Mouse (Mus musculus): Measurements from ENCODE around the gene Dennd6a. TPM values are rescaled to one million over a fixed set of nuclear protein-coding genes. Genes with fewer than 3 reads are reported as not detected.
A peak's percentile ranks its signal among the peaks of the same experiment; 100 is the strongest.

The Dennd6a gene
- polyA plus RNA-seq, 1 experiment from 2014 or later: 38.2 TPM

GRCm38 (mm10) chr14:26626605-26627140 is 53.0 kb downstream of the Dennd6a start:
- Histone ChIP-seq H3K9me3 (no peaks in the 10 kb centered on the region), H3K36me3 (peaks cover 77% of the 10 kb centered on the region), H3K27ac (no peak overlapping the region), H3K4me3 (no peak overlapping the region), H3K4me2 (replicated peaks) (no peak overlapping the region), H3K9ac (no peak overlapping the region), H3K4me1 (no peaks in the 10 kb centered on the region), H3K27me3 (no peaks in the 10 kb centered on the region)
- ATAC-seq (ENCODE audit: insufficient number of reproducible peaks, insufficient read depth, low FRiP score, low TSS enrichment): no peak
- WGBS: 92% methylated on average over 5 of the region's 5 CpGs

DNA sequence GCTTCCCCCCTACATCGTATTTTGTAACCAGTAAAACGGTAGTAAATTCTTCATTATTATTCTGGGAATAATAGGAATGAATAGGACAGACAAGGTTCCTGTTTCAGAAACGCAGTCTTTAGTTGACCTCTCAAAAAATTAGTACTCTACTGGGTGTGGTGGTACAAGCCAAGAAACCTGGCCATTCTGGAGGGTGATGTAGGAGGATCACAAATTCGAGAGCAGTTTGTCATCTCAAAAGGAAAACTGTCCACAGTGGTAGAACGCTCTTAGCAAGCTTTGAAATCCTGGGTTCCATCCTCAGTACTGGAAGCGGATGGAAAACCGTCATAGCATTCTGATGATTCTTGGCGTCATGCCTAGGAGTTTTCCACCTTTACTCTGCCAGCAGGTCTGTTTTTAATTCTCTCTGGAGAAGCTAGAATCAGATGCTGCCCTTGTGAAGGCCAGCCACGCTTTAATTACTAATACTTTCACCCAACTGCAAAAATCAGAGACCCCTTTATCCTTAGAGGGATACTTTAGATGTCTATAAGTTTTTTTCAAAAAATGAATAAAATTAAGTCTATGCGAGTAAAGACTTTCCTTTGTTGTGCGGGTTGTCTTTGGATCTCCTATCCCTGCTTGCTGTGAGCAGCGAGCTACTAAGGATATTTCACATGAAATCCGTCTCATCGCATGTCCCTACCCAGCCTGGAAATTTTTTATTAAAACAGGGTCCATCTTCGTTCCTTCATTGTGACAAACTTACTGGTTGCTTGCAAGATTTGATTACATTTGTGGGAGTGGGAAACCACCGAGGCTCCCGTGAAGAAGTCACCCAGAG is 63.6 kb downstream of the Dennd6a start:
- peaks cover 8% of the 10 kb centered on the region; the same call in 1 of the 2 replicates for H3K36me3 ChIP-seq
- peak overlapping the region; percentile 86 for H3K9ac ChIP-seq
- peak overlapping the region; percentile 95 for H3K27ac ChIP-seq
- no peaks in the 10 kb centered on the region for H3K9me3 ChIP-seq
- WGBS: 27% methylated on average over 17 of the region's 17 CpGs
- ATAC-seq (ENCODE audit: insufficient number of reproducible peaks, insufficient read depth, low FRiP score, low TSS enrichment): no peak
- H3K4me1 ChIP-seq: peaks cover 10% of the 10 kb centered on the region; the same call in 1 of the 2 replicates
- H3K27me3 ChIP-seq: no peaks in the 10 kb centered on the region
- peak overlapping the region; percentile 82 for H3K4me3 ChIP-seq
- H3K4me2 ChIP-seq (replicated peaks): peak overlapping the region; percentile 74

- H3K9ac ChIP-seq: peak within 1 kb of the TSS; percentile 86
- H3K36me3 ChIP-seq: no peaks in the 10 kb centered on the region
- H3K9me3 ChIP-seq: no peaks in the 10 kb centered on the region
- H3K4me3 ChIP-seq: peak within 1 kb of the TSS; percentile 82
- no peaks in the 10 kb centered on the region for H3K27me3 ChIP-seq
- peak within 1 kb of the TSS; percentile 95 for H3K27ac ChIP-seq
- peak within 1 kb of the TSS; percentile 74 for H3K4me2 ChIP-seq (replicated peaks)
- WGBS: under 1% methylated on average over 83 of the region's 83 CpGs
- peaks cover 10% of the 10 kb centered on the region; the same call in 1 of the 2 replicates for H3K4me1 ChIP-seq
- peak; percentile 96 for ATAC-seq (ENCODE audit: insufficient number of reproducible peaks, insufficient read depth, low FRiP score, low TSS enrichment)
Observed at GRCm38 (mm10) chr14:26637851-26638707, 64.4 kb downstream of the Dennd6a start, which contains the start of gene Arf4. TSS of gene Arf4 (plus strand) at chr14:26638074.

GRCm38 (mm10) chr14:26638708-26639084 is 65.0 kb downstream of the Dennd6a start:
- Histone ChIP-seq H3K4me2 (replicated peaks) (peak overlapping the region; percentile 74), H3K36me3 (no peaks in the 10 kb centered on the region), H3K27me3 (no peaks in the 10 kb centered on the region), H3K9me3 (no peaks in the 10 kb centered on the region), H3K9ac (peak overlapping the region; percentile 86), H3K4me3 (peak overlapping the region; percentile 82), H3K4me1 (peaks cover 10% of the 10 kb centered on the region; the same call in 1 of the 2 replicates), H3K27ac (peak overlapping the region; percentile 95)
- no peak for ATAC-seq (ENCODE audit: insufficient number of reproducible peaks, insufficient read depth, low FRiP score, low TSS enrichment)
- under 1% methylated on average over 16 of the region's 16 CpGs for WGBS

DNA sequence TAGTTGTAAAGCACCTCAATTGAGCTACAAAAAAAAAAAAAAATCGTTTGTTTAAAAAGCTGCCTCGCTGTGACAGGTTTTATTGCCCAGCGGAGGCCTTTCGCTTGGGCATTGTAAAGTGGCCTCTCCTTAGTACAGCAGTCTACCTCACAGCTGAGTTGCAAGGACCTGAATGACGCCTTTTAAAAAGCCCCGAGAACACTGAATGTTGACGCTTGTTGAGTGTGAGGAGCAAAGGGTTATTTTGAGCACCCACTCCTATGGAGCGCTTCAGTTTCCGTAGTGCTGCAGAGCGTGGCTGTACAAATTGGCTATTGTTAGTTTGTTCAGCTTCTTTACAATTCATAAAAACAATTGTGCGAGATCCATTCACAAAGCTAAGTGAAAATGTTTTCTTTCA is 65.6 kb downstream of the Dennd6a start:
- H3K27ac ChIP-seq: no peak overlapping the region
- H3K4me3 ChIP-seq: peak overlapping the region; percentile 82
- WGBS: 10% methylated on average over 11 of the region's 11 CpGs
- H3K36me3 ChIP-seq: no peaks in the 10 kb centered on the region
- no peak for ATAC-seq (ENCODE audit: insufficient number of reproducible peaks, insufficient read depth, low FRiP score, low TSS enrichment)
- no peaks in the 10 kb centered on the region for H3K27me3 ChIP-seq
- H3K9me3 ChIP-seq: no peaks in the 10 kb centered on the region
- H3K9ac ChIP-seq: peak overlapping the region; percentile 86
- peak overlapping the region; percentile 74 for H3K4me2 ChIP-seq (replicated peaks)
- peaks cover 10% of the 10 kb centered on the region; the same call in 1 of the 2 replicates for H3K4me1 ChIP-seq

- Histone ChIP-seq H3K27ac (no peak overlapping the region), H3K4me2 (replicated peaks) (peak overlapping the region; percentile 74), H3K4me1 (peaks cover 10% of the 10 kb centered on the region; the same call in 1 of the 2 replicates), H3K9ac (peak overlapping the region; percentile 86), H3K9me3 (no peaks in the 10 kb centered on the region), H3K36me3 (no peaks in the 10 kb centered on the region), H3K4me3 (peak overlapping the region; percentile 82), H3K27me3 (no peaks in the 10 kb centered on the region)
- WGBS: 52% methylated on average over 2 of the region's 2 CpGs
- ATAC-seq (ENCODE audit: insufficient number of reproducible peaks, insufficient read depth, low FRiP score, low TSS enrichment): no peak
Observed at GRCm38 (mm10) chr14:26639961-26640360, 66.3 kb downstream of the Dennd6a start.

DNA sequence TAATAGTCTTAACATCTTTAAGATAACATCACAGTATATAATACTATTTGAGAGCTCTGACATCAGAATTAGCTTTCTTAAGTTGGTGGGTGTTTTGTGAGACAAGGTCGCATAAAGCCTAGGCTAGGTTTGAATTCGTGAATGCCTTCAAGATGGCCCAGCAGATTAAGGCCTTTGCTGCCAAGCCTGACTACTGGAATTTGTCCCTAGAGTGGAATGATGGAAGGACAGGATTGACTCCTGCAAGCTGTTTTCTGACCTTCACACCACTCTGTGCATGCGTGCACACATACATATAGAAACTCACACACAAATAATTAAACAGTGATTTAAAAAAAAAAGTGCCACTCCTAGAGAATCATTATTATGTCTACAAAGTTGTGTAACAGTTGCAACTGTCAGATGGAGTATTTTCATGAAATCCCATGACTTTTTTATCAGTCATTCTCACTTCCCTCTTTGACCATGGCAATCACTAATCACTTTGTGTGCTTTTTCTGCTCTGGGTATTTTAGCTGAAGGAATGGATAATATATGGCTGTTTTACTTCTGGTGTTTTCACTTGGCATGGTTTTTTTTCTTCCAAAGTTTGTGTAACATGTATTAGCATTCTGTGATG is 69.5 kb downstream of the Dennd6a start:
- Histone ChIP-seq H3K27me3 (no peaks in the 10 kb centered on the region), H3K4me1 (peaks cover 11% of the 10 kb centered on the region), H3K4me2 (replicated peaks) (no peak overlapping the region), H3K27ac (no peak overlapping the region), H3K4me3 (no peak overlapping the region), H3K9me3 (no peaks in the 10 kb centered on the region), H3K9ac (no peak overlapping the region), H3K36me3 (peaks cover 6% of the 10 kb centered on the region; the same call in 1 of the 2 replicates)
- no peak for ATAC-seq (ENCODE audit: insufficient number of reproducible peaks, insufficient read depth, low FRiP score, low TSS enrichment)
- 78% methylated on average over 3 of the region's 3 CpGs for WGBS

- Histone ChIP-seq H3K9ac (no peak overlapping the region), H3K27ac (no peak overlapping the region), H3K9me3 (no peaks in the 10 kb centered on the region), H3K4me3 (no peak overlapping the region), H3K4me1 (peaks cover 8% of the 10 kb centered on the region), H3K36me3 (peaks cover 8% of the 10 kb centered on the region), H3K27me3 (no peaks in the 10 kb centered on the region), H3K4me2 (replicated peaks) (0 out of 2 replicates have a peak overlapping the region, but pooled peaks have one; percentile 9)
- WGBS: 62% methylated on average over 5 of the region's 5 CpGs
- ATAC-seq (ENCODE audit: insufficient number of reproducible peaks, insufficient read depth, low FRiP score, low TSS enrichment): no peak
Observed at GRCm38 (mm10) chr14:26645989-26646650, 72.5 kb downstream of the Dennd6a start.

GRCm38 (mm10) chr14:26647811-26648210 is 74.2 kb downstream of the Dennd6a start:
- H3K36me3 ChIP-seq: peaks cover 17% of the 10 kb centered on the region
- H3K9me3 ChIP-seq: no peaks in the 10 kb centered on the region
- H3K4me3 ChIP-seq: no peak overlapping the region
- H3K27ac ChIP-seq: no peak overlapping the region
- no peak for ATAC-seq (ENCODE audit: insufficient number of reproducible peaks, insufficient read depth, low FRiP score, low TSS enrichment)
- WGBS: 81% methylated on average over 2 of the region's 2 CpGs
- H3K4me1 ChIP-seq: peaks cover 8% of the 10 kb centered on the region
- no peak overlapping the region for H3K4me2 ChIP-seq (replicated peaks)
- no peaks in the 10 kb centered on the region for H3K27me3 ChIP-seq
- H3K9ac ChIP-seq: no peak overlapping the region

- Histone ChIP-seq H3K4me1 (no peaks in the 10 kb centered on the region), H3K4me2 (replicated peaks) (no peak overlapping the region), H3K4me3 (no peak overlapping the region), H3K27ac (no peak overlapping the region), H3K9ac (no peak overlapping the region), H3K27me3 (no peaks in the 10 kb centered on the region), H3K36me3 (peaks cover 49% of the 10 kb centered on the region), H3K9me3 (no peaks in the 10 kb centered on the region)
- no peak for ATAC-seq (ENCODE audit: insufficient number of reproducible peaks, insufficient read depth, low FRiP score, low TSS enrichment)
Observed at GRCm38 (mm10) chr14:26651901-26652300, 78.2 kb downstream of the Dennd6a start.

DNA sequence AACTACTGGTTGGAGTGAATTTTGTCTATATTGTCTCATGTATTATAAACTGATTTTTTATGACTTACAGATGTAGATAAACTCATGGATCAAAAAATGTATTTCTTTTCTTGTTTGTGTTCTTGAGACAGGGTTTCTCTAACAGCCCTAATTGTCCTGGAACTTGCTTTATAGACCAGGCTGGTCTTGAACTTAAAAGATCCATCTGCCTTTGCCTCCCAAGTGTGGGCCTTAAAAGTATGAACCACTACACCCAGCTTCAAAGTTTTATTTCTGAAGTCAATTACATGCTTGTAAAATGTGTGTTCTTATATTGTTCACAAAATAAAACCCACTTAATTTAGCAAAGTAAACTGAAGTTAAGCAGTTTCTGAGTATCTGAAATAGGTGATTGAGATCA is 84.5 kb downstream of the Dennd6a start:
- no peaks in the 10 kb centered on the region for H3K9me3 ChIP-seq
- no peak overlapping the region for H3K4me3 ChIP-seq
- H3K4me2 ChIP-seq (replicated peaks): no peak overlapping the region
- no peaks in the 10 kb centered on the region for H3K27me3 ChIP-seq
- H3K9ac ChIP-seq: no peak overlapping the region
- peaks cover 36% of the 10 kb centered on the region for H3K36me3 ChIP-seq
- H3K4me1 ChIP-seq: no peaks in the 10 kb centered on the region
- ATAC-seq (ENCODE audit: insufficient number of reproducible peaks, insufficient read depth, low FRiP score, low TSS enrichment): no peak
- H3K27ac ChIP-seq: no peak overlapping the region
